Mouse (Mus musculus): ENCODE results near the gene Elmo2.

DNA sequence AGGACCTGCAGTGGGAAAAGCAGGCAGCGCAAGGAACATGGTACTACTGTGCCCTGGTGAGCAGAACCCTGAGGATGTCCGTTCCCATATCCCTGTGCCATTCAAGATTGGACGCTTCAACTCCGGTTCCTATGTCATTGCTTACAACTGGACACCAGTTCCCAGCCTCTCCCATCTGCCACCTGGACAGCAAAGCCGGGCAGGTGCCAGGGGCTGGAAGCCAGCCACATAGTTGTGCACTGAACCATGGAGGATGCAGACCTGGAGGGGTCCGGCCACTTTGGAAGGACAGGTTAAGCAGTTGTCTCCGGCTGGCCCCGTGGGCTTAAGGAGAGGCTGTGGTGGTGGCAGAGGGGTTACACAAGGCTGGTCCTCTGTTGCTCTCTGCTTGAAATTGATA, 73.9 kb downstream of the Elmo2 start:
- TF ChIP-seq CTCF (IDR thresholded peaks at IDR 0.05; ENCODE audit: low read depth, low read length) (no peak), POLR2A (IDR thresholded peaks at IDR 0.05; ENCODE audit: insufficient read depth, low read length) (no peak), EP300 (IDR thresholded peaks at IDR 0.05; ENCODE audit: insufficient read depth, low read depth, low read length) (no peak)

Measured in ES-Bruce4 (cell line).